Mouse (Mus musculus) ovary, postnatal 36 days (tissue): ENCODE measurements around the gene Zfp385c.
"Not testable (repeated sequence)": the region's sequence is repeated elsewhere in the genome, so short reads cannot be mapped to it uniquely, and the experiment has no call there.

ENCODE experiments used
- DNase-seq: peaks from one replicate; pipeline ENCODE4 v3.0.0; 2022; ENCODE audit warnings: low spot score, mixed read lengths

Zfp385c gene

DNA sequence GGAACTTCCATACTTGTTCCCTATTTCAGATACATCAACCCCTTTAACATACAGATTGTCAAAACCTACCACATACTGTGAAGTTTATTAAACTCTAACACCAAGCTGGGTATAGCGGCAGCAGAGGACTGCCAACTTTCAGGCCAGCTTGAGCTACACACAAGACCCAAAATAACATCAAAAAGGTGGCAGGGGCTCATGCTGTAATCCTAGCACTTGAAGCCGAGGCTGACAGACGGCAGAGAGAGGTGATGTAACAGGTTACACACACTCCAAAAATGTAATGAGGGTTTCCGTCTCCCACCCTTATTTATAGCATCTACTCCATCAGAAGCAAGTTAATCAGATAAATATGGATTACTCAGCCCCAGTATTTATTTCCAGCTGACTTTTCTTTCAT is 96.7 kb downstream of the Zfp385c start:
- DNase-seq = no peak

DNA sequence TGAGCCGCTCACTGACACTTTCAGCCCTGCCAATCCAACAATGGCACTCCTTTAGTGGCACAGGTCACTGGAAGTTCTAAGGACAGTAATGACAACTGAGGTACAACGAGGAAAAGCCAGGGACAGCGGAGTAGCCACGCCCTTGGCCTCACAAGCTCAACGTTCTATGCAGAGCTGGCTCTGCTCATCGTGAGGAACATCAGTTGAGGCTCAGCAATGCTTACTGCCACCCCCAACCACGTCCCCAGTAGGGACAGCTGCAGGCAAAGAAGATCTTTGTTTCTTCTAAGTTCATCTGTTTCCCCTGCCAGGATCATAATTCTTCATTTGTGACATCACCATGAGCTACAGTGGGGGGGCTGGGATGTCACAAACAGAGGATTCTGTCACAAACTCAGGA is 97.6 kb downstream of the Zfp385c start:
- DNase-seq = no peak

DNA sequence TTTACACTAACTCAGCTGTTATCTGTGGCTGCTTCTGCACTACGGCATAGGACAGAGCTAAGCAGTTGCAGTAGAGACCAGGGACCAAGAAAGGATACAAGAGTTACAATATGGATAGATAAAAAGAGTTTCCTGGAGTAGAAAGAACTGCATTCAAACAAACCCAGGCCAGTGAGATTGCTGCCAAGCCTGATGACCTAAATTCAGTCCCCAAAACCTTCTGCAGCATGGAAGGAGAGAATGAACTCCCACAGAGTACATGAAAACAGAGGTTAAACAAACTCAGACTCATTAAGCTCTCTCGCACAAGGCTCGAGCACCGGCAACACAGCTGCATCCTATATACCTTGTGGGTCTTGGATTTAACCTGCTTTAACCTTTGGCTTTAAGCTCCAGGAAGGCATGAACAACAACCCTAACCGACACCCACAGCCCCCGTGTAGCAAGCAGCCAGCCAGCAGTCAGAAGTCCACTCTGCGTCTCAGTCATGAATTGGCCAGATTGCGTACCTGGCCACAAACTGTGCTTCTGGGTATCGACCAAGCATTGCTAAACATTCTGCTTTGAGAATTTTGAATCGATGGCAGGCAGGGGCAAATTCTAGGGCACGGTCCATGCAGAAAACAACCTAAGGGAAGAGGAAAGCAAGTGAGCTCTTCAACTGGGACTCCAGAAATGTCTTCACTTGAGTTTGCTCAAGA is 99.8 kb downstream of the Zfp385c start:
- no peak for DNase-seq

DNA sequence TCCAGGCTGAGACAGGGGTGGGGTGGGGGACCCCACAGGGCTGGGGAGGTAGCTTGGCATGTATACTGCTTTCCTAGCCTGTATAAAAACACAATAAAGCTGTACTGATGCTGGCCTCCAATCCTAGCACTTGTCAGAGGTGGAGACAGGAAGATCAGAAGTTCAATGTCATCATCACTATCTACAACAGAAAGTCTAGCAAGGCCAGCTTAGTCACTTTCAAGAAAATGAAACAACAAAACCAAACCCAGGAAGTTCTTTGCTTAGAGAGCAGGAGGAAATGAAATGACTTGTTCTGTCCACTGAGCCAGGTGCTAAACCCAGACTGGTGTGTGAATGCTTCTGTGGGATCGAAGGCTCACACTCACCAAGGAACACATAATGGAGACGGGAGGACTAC is 103.8 kb downstream of the Zfp385c start:
- no peak for DNase-seq

DNA sequence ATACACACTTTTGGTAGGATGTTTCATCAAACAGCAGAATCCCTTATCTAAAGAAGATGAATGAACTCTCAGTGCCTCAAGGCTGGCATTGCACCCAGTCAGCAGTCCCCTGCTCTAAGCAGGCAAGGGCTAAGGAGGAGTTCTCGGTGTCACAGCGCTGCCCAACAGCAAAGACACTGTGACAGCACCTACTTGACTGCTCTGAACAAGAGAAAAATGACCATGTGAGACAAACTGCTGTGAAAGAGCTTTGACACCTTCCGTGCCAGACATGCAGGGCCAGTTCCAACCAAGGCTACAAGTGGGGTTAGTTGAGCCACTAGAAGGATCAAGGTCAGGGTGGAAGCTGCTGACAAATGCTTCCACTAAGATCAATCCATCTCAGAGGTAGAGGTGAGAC is 107.1 kb downstream of the Zfp385c start:
- no peak for DNase-seq

DNA sequence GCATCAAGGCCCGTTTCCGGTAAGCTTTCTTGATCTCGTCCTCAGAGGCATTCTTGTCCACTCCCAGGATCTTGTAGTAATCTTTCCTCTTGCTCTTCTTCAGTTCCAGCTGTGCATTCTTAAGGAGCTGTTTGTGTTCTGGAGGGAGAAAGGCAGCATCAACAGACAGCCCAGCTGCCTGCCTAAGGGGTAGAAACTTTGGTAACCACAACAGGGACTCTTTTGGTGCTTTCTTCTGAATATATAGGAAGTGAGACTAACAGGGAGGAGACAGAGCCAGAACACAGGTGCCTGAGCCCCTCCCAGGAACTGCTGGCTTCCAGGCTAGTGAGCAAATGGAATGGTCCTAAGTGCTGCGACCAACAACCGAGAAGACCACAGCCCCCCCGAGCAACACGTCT is 107.7 kb downstream of the Zfp385c start:
- DNase-seq = no peak

DNA sequence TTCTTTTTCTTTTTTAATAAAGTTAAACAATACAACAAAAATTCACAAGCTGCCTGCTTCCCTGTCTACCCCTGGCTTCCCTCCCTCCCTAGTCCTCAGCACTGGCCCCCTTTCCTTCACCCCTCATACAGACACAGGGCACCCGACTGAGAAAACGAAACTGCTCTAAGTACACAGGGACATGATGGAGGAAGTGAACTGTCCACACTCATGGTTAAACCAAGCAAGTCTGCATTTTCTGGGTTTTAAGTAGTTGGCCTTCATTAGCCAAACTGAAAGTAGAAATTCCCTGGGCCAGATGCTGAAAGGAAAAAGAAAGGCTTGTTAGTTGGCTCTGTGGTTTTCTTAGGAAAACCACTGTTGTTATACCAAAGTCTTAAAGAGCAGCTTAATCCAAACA is 109.4 kb downstream of the Zfp385c start:
- no peak for DNase-seq

DNA sequence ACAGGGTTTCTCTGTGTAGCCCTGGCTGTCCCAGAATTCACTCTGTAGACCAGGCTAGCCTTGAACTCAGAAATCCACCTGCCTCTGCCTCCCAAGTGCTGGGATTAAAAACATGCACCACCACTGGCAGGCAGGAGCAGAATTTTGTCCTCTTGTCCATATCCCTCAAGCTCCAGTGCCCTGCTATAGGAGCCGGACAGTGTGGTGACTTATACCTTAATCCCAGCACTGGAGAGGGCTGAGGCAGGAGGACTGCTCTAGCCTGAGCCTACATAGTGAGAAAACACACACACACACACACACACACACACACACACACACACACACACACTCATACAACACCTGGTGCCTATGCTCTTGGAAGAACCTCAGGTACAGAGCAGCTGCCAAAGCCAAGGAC is 109.8 kb downstream of the Zfp385c start:
- DNase-seq = not testable (repeated sequence)

DNA sequence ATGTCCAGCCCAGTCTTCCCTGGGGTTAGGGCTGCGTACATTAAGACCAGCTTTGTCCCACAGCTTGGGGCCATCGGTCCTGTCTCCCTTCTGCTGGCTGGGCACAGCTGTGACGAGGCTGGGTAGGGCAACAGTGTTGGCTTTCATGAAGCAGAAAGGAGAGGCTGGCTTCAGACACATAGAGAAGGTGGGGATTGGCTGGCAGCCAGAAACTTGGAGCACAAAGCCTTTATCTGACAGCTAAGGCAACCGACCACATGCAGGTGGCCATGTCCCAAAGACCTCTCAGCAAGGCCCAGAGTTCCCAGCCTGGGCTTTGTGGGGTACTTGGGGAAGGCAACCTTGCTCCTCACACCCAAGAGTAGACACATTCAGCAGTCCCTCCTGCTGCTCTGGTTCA is 110.5 kb downstream of the Zfp385c start:
- DNase-seq = peak; percentile 39

DNA sequence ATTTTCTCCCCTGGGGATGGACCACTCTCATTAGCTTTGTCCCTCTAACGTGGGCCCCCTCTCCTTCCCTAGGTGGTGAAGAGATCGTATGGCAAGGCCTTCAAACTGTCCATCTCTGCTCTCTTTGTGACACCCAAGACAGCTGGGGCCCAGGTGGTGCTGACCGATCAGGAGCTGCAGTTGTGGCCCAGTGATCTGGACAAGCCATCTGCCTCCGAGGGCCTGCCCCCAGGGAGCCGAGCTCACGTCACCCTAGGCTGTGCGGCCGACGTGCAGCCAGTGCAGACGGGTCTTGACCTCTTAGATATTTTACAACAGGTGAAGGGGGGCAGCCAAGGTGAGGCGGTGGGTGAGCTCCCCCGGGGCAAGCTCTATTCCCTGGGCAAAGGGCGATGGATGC is 112.0 kb downstream of the Zfp385c start:
- no peak for DNase-seq

DNA sequence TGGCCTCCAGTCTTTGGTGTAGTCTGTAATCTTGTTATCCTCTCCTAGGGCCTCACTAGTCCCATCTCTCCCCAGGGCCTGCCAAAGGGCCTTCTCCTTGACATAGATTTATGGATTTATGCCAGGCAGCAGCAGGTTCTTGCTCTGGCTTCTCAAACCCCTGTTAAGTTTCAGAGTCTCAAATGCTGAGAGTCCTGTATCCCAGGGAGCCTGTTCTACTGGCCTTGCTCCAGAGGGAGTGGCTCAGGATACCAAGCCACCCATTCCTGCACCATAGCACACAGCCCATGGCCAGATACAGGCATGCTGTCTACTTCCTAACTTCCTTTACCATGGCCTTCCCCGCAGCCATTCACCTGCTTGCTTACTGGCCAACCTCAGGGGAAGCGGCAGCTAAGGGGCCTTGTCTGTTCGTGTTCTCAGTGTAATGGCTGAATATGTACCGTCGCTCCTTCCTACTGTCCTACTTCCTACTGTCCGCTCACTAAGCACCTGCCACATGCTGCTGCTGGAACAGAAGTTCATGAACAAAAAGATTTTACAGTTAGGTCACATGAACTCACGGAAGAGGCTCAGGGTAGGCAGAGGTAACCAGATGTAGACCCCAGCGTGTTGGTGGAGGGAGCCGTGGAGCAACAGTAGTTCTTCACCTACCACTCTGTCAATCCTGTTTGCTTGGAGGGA is 113.0 kb downstream of the Zfp385c start:
- DNase-seq = no peak

DNA sequence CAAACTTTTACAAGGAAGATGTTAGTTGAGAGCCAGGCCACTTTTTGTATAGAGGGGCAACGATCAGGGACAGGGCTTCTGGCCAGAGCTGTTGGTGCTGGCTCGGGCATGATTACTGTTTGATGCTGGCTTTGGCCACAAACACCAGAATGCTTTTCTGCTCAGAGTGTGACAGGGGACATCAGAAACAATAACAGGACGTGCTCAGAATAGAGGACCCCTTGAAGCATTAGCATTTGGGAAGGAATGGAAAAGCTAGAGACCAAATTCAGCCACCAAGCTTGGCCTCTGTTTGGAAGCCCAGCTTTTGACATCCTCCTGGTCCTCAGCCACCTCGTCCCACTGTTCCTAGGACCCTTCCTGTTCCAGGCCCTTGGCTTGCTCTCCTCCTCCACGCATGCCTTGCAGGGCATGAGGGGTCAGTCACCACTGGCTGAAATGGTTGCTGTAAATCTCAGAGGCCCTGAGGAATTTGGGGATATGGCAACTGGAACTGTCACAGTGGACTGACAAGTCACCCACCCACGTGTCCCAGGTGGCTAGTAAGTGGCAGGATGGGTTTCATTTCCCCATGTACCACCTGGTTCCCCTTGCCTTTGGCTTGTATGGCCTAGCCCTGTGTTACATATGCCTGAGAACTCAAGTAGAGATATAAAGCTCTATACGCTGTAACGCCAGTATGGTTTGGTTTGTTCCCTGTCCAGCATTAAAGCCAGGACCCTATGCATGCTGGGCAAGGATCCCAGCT is 114.2 kb downstream of the Zfp385c start:
- no peak for DNase-seq
